Mouse (Mus musculus) liver, adult 2 months (tissue): ENCODE data around the gene Lmx1a.

Experiments
- CTCF ChIP-seq: fragments of 200-500 bp; IDR thresholded peaks from 2 replicates; pipeline ENCODE4 v1.5.1; 2011; ENCODE audit warnings: low read depth, low read length, control low read depth
- POLR2A ChIP-seq: fragments of 200-500 bp; IDR thresholded peaks from 2 replicates; pipeline ENCODE4 v1.6.1; 2011; ENCODE audit warnings: low read length, control low read depth; ENCODE audit not compliant: insufficient read depth; ENCODE audit errors: extremely low read depth

DNA sequence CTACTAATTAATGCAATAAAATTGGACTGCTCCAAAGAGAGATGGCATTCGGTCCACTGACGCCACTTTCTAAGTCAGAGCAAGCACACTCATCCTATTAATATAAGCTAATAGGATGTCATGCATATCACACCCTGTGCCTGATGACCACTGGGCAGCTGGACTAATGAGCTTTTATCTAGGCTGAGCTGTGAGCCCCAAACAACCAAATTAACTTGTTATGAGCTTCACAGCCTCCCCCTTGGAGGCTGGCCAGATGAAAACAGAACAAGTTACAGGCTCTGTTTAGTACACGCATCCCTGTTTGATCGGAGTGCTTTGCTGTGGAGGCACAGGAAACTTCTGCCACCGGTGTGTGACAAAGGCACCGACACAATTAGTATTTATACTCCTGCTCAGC is 128.0 kb downstream of the Lmx1a start:
- TF ChIP-seq CTCF (no peak), POLR2A (no peak)
